Mouse (Mus musculus) erythroblast, embryonic 14.5 days (primary cell): Measurements from ENCODE around the gene Acvrl1.

Experiments
- GATA1 ChIP-seq: IDR thresholded peaks from 2 replicates; pipeline ENCODE4 v1.6.1; 2012; ENCODE audit warnings: low read length, inconsistent platforms, mixed read lengths
- TAL1 ChIP-seq: IDR thresholded peaks from 3 replicates; pipeline ENCODE4 v1.6.1; 2012; ENCODE audit warnings: low read length, inconsistent platforms, mixed read lengths

GRCm38 (mm10) chr15:101107906-101108671, 20.2 kb upstream of the Acvrl1 start:
- TF ChIP-seq GATA1 = no peak
- no peak for TF ChIP-seq TAL1
